Mouse (Mus musculus) mesoderm, embryonic 11.5 days (tissue): ENCODE measurements at regions not wholly inside any gene's neighbourhood (a gene's known extent, or its start where the extent isn't known, plus 50 kb on each side); places are given as distances from the start of the nearest gene placed in this dataset.

ENCODE experiments used
- DNase-seq: peaks from one replicate; pipeline ENCODE4 v3.0.0-alpha.2; 2012; ENCODE audit warnings: low read depth, low spot score

DNA sequence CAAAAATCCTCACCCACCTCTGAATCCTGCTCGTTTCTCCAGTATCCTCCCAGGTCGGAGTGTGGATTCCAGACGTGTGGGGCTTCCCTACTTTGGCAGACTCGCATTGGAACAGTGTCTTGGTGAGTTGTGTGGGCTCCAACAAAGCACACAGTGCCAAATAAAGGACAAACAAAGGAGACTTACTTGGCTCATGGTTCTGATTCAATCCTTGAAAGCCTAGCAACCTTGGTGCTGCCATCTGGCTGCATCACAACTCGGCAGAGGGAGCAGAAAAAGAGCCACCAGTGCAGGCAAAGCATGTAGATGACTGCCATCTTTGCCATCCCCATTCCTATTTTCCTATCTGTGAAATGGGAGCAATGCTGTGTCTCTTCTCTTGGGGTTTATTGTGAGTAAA, 64.0 kb downstream of the Il9r start:
- DNase-seq = no peak

DNA sequence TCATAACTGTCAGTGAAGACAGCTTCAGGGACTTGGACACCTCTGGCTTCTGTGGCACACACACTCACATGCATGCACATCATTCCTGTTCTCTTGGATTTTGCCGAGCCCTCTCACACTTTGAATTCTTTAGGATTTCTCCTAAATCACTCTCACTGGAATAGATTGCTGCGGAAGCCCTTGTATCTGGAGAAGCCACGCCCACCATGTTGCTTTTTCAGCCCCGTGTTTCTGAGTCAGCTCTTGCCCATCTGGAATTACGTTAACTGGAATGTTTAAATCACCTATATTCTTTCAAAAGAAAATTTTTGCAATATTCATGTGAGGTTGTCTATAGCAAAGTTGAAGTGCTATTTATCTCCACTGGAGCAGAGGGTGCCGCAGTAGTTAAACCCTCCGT, 66.1 kb downstream of the Il9r start:
- DNase-seq = no peak

DNA sequence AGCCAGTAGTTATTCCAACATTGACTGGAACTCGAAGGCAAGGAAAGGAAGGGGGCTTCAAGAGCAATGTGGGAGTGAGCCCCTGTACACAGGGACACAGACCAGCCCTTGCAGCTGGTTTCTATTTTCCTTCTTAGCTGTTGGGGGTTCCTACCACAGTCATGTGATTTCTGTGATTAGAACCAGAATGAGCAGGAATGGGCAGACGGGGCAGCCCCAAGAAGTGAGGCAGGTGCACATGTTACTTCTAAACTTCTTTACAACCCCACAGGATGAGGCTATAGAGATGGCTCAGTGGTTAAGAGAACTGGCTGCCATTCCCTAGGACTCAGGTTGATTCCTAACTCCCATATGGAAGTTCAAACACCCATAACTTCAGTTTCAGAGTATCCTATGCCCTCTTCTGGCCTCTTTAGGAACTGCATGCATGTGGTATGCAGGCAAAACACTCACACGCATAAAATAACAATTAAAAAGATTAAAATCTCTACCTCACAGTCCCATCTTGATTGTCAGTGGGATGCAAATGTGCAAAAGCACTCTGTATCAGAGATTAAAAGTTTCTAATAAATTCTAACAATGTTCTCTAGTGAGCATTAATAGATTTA, 68.0 kb downstream of the Il9r start:
- DNase-seq = no peak

DNA sequence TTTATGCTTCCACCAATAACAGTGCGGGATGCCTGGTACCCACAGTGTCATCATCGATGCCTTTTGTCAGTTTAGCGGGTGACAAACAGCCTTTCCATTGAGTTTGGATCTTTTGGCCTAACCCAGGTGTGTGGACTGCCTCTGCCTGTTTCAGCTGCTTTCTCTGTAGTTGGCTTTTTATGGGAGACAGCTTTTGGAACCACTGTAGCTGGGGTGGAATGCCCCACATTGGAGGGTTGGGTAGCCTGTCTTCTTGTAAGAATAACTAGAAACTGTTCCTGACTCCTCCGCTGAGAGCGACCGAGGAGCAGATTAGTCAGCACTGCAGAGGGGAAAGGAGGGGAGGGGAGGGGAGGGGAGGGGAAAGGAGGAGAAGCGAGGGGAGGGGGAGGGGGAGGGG, 71.5 kb downstream of the Il9r start:
- no peak for DNase-seq

DNA sequence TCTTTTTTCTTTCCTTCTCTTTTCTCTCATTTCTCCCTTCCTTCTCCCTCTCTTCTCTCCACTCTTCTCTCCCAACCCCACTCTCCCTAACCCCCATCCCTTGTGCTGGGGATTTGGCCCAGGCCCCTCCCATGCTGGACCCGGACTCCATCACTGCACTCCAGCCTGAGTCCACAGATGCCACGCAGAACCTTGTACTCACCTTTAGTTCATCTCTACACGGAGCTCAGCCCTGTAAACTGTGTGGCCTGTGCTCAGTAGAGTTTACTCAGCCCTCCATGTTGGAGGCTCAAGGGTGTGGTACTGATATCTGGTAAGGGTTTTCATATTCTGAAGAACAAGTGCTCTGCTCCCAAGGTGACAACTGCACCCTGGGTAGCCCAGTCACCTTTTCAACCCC, 72.1 kb downstream of the Il9r start:
- DNase-seq = no peak

DNA sequence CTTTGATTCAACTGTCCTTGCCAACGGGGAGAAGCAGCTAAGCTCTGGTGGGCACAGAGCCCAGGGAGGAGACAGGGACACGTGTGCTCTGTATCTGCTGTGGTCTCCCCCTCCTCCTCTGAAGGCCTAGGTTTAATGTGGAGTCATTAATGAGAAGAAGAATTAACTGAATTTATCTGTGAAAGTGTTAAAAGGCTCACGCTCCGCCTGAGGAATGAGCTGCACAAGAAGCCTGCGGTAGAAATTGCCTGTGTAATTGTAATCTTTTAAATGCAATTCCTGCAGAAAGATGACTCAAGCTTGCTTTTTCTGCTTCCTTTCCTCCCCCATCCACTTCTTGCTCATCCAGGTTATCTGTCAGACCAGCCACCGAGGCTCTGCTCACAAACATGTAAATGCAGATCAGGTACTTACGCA, 72.7 kb downstream of the Il9r start:
- no peak for DNase-seq

DNA sequence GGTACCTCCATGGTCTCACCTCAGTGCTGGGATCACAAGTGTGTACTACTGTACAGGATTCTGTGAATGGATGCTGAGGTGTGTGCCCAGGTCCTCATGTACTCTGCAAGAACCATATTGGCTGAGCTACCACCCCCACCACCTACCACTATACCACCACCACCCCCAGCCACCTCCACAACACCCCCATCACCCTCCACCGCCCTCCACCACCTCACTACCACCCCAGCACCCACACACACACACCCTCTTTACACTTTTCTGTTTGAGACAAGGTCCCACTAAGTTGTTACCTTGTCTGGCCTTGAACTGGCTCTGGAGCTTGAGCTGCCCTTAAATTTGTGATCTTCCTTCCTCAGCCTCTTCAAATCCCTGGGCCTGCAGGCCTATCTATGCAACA, 73.3 kb downstream of the Il9r start:
- DNase-seq = no peak

DNA sequence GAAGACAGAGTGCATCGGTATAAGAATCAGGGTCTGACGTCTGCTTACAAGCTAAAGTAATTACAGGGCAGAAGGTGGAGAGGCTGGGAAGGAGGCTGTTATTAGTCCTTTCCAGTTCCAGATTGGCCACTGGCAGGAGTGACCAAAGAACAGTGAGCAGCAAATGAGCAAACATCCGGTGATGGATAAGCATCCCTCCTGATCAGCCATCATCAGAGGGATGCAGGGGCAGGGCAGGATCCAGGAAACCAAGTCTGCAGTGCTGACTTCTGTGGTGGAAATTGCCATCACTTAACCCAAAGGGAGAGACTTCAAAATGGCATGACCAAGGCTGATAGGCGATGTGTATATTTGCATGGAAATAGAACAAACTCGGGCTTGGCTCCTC, 73.8 kb downstream of the Il9r start:
- DNase-seq = no peak

DNA sequence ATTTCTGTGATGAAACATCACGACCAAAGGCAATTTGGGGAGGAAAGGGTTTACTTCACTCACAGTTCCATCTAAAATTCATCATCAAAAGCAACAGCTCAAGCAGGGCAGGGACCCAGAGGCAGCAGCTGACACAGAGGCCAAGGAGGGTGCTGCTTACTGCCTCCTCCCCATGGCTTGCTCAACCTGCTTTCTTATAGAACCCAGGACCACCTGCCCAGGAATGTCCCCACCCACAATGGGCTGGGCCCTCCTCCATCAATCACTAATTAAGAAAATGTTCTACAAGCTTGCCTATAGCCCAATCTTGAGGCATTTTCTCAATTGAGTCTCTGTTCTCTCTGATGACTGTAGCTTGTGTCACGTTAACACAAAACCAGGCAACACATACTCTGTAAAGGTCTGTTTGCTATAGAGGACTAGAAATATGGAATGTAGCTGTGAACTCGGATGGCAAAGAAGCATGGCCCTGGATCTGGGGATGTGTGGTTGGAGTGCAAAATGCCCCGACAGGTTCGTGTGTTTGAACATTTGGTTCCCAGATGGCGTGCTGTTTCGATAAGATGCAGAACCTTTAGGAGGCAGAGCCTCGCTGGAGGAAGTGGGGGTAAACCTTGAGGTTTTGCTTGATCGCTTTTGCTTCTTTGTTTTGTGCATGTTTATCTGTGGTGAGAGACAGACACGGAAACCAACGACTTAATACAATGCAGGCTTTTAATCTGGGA, 74.3 kb downstream of the Il9r start:
- no peak for DNase-seq

DNA sequence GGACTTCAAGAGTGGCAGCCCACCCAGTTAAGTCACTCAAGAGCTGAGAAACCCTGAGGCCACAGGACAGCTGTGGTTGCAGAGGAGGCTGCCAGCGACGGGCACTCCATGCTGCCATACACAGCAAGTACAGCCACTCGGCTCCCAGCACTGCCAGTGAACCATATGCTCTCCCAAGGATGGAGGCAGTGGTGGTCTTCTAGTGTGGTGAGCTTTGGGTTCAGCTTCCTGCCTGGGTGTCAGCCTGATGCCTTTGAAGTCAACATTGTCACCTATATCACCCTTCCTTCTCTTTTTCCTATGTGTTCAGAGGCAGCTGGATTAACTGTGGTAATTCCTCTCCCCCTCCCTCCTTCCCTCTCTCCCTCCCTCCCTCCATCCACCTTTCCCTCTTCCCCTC, 79.5 kb downstream of the Il9r start:
- no peak for DNase-seq

DNA sequence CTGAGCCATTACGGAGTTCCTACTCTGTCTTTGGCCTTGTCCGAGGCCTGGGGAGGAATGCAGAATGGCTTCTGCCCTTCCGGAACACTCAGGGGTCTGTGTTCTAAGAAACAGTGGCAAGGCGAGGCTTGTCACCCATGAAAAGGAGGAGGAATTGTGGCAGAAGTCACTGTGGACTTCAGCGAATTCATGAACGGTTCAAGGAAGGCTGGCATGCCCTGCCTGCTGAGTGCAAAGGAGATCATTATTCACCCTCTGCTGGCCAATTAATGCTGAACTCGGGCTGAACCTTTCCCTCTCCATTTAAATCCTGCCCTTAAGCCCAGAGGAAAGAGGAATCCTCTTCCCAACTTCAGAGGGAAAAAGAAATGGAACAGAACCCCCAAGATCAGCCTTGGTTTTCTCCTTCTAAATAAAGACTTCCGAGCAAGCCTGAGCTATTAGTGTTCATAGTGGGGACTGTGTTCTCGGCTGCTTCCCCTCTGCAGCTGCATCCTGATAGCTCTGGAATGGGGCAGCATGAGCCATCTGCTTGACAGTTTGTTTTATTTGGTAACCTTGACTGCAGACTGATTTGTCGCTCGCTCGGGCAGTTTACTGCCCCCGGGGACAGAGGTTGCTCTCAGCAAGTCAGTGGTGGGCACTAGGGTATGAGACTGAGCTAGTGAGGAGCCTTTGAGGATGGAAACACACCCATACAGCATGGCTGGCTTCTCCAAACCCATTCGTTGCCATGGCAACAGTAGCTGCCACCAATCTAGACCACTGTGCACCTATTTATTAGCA, 81.0 kb downstream of the Il9r start:
- peak; percentile 81 for DNase-seq

DNA sequence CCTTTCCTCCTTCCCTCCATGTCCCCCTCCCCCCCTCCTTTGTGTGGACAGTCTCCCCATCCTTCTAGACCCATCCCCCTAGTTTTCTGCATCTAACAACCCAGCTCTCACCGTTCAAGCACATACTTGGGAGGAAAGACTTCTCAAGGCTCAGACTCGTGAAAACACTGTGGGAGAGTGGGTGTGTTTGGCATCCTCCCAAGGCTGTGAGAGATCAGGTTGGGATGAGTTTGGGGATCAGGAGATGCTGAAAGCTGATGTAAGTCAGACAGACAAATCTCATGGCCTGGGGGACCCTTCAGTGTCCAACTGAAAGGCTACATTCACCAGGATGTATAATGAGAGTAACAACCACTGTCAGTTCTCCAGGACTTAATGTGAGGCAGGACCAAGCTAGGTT, 82.1 kb downstream of the Il9r start:
- DNase-seq = no peak

DNA sequence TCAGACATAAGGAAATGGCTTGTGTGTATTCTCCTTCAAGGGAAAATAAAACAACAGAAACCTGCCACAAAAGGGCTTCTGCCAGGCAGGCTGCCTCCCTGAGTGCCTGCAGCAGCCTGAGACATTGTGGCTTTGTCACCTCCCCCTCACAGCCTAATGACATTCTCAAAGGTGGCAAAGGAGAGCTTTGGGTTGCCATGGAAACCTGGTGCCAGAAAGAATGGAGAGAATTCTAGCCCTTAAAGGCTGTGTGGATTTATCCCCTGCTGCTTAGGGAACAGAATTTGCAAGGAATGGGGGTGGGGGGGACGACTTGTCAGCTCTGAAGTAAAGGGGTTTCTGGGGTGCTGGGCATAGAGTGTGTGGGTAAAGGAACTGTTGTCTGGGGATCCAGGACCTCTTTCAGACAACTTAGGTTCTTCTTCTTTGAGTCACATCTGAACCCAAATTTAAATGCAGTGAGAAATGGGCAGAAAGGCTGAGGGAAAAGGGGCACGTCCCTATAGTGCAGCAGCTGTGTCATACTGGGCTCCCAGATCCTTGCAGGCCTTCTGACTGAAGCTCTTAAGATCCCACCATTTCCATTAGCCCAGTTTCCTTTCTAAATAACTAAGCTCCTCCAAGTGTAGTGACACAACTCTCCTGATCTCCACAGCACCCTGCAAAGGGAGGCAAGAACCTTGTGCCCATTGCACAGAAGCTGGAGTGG, 86.8 kb downstream of the Il9r start:
- DNase-seq = peak; percentile 89

DNA sequence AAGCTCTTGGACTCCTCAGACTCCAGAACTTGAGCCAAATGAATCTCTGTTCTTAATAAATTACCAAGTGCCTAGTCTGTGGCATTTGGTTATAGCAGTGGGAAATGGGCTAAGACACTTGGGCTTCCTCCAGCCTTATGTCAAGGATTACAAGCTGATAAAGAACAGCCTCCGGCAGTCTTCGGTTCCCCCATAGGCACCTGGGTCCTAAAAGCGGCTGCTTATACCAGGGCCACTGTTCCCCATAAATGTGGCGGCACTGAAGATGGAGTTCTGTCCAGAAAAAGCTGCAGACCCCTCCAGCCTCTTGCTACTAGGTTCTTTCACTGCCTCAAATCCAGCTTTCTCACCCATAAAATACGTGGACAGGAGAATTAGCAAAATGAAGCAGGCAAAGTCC, 87.6 kb downstream of the Il9r start:
- DNase-seq = no peak

DNA sequence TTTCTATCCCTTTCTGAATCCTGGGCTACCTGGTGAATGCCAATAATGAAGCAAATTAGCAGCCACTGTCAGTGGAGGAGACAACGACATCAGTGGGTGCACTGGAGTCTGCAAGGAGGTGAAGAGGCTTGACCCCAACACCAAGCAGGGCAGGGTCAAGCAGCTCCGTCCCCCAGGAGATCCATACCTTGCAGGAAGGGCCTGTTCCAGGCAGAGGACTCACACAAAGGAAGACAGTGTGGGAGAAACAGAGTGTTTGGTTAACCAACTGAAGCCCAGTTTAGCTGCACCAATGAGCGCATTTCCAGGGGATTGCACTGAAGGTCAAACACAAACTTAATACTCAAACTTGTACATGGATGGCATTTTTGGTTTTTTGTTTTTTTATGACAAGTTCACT, 88.2 kb downstream of the Il9r start:
- no peak for DNase-seq

DNA sequence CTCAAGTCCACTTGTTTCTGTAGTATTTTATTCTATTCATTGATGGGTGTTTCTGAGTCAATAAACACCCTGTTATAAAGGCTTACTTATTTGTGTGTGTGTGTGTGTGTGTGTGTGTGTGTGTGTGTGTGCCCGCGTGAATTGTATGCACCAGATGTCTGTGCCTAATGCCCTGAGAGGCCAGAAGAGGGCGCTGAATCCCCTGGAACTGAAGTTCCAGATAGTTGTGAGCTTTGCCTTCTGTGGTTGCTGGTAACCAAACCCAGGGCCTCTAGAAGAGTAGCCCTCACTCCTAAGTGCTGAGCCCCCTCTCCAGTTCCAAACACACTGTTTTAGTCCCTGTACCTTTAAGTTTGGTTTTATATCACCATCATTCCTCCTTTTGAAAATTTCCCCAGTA, 90.2 kb downstream of the Il9r start:
- DNase-seq = no peak
